9 mouse cellular contexts compared by ENCODE assay signal in the genomic region with DNA sequence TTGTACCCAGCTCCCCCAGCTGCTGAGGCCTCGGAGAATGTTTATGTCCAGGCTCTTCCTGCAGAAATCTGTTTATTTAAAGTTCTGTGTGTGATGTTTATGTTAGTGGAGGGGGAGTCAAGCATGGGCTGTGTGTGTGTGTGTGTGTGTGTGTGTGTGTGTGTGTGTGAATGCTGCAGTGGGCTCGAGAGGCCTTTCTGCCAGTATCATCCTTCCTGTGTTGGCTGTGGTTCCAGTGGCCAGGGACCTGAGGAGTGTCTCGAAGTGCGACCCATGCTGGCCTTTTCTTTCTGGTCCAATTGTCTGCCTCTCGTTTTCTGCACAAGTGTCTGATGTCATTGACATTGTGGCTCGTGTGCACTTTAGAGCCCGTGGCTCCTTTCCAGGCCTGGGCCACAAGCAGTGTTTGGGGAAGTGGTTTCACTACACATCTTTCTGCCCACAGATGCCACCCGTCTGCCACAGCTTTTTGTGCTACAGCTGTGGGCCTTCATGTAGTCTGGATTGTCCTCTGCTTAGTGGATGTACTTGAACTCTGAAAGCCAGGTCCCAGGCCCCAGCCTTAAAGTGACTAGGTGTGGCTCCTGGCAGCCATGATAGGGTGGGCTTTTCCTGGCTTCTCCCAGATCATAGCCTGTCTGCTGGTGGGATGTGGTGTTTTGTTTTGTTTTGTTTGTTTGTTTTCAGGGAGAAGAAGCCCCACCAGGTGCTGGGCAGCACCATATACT. TPM values are rescaled to one million over a fixed set of nuclear protein-coding genes. Genes with fewer than 3 reads are reported as not detected.
A peak's percentile ranks its signal among the peaks of the same experiment; 100 is the strongest.
DNase-seq lines count a peak whose midpoint lies in the region; ATAC-seq and TF ChIP-seq lines count a peak whose summit lies in the region.
"Had no signal": no experiment of that assay in that cellular context is flagged by ENCODE, and none has a peak within 500 bp of the region (broad histone marks: within the 10 kb centered on the region; RNA-seq: fewer than 3 reads in every experiment).

No protein-coding gene starts in this region.

- TF ChIP-seq CTCF in heart, adult 2 months (IDR thresholded peaks at IDR 0.05) = no peak

- H3K27me3 ChIP-seq in heart, adult 2 months (ENCODE audit: control insufficient read depth, insufficient read depth, low read length) = no peaks in the 10 kb centered on the region
- no peaks in the 10 kb centered on the region for H3K27me3 ChIP-seq in heart, embryonic 16.5 days (ENCODE audit: control insufficient read depth, insufficient read depth, low read length)
- H3K27me3 ChIP-seq in megakaryocyte, embryonic 14.5 days (replicated peaks) = no peaks in the 10 kb centered on the region
- H3K27me3 ChIP-seq: neural tube, embryonic 12.5 days had no signal

- H3K79me2 ChIP-seq in heart, adult 2 months (replicated peaks; ENCODE audit: control insufficient read depth, insufficient read depth, low read length) = peaks cover 14% of the 10 kb centered on the region

- peaks cover 4% of the 10 kb centered on the region for H3K36me3 ChIP-seq in heart, adult 2 months (ENCODE audit: control insufficient read depth, insufficient read depth, low read length)
- no peaks in the 10 kb centered on the region for H3K36me3 ChIP-seq in heart, embryonic 16.5 days (ENCODE audit: control insufficient read depth, insufficient read depth)
- H3K36me3 ChIP-seq in megakaryocyte, embryonic 14.5 days (replicated peaks; ENCODE audit: low read length) = peaks cover 67% of the 10 kb centered on the region
- H3K36me3 ChIP-seq: neural tube, embryonic 12.5 days had no signal

- peak in 1 of 2 experiments; percentile 60 for DNase-seq in heart, adult 2 months
- no peak for DNase-seq in heart, adult 9 months (ENCODE audit: low spot score in 2 of 2)
- DNase-seq in Muller cell, postnatal 12 days (ENCODE audit: inconsistent ontology term) = no peak
- DNase-seq in left cerebral cortex, adult 11 months (ENCODE audit: low spot score) = no peak
- DNase-seq in ovary, adult 18-20 months (ENCODE audit: low spot score) = no peak

- peak overlapping the region; percentile 9; the same call in 1 of the 2 replicates for H3K27ac ChIP-seq in heart, adult 2 months
- no peak overlapping the region for H3K27ac ChIP-seq in heart, embryonic 16.5 days (ENCODE audit: low read length)
- H3K27ac ChIP-seq: neural tube, embryonic 12.5 days had no signal

- H3K4me2 ChIP-seq in heart, embryonic 16.5 days (ENCODE audit: low read depth, low read length) = peak overlapping the region; percentile 1; the same call in 1 of the 2 replicates
- H3K4me2 ChIP-seq: neural tube, embryonic 12.5 days had no signal

- H3K4me3 ChIP-seq in heart, adult 2 months = no peak overlapping the region
- H3K4me3 ChIP-seq in heart, embryonic 16.5 days (ENCODE audit: low read length) = no peak overlapping the region
- peak overlapping the region; percentile 72 for H3K4me3 ChIP-seq in megakaryocyte, embryonic 14.5 days (replicated peaks)
- H3K4me3 ChIP-seq: neural tube, embryonic 12.5 days had no signal

- 9% methylated on average over 8 of the region's 8 CpGs for WGBS in heart, adult 2 months
- WGBS in heart, embryonic 16.5 days = 18% methylated on average over 8 of the region's 8 CpGs

- peaks cover 55% of the 10 kb centered on the region for H3K4me1 ChIP-seq in heart, adult 2 months (ENCODE audit: control insufficient read depth, insufficient read depth, low read length)
- H3K4me1 ChIP-seq in heart, embryonic 16.5 days (ENCODE audit: control insufficient read depth, insufficient read depth, low read length) = peaks cover 83% of the 10 kb centered on the region
- peaks cover 100% of the 10 kb centered on the region for H3K4me1 ChIP-seq in megakaryocyte, embryonic 14.5 days

- no peak overlapping the region for H3K9ac ChIP-seq in heart, adult 2 months (ENCODE audit: low read depth, low read length)
- H3K9ac ChIP-seq in heart, embryonic 16.5 days (ENCODE audit: low read length) = no peak overlapping the region
- H3K9ac ChIP-seq: neural tube, embryonic 12.5 days had no signal

- H3K9me3 ChIP-seq in heart, embryonic 16.5 days (replicated peaks; ENCODE audit: control insufficient read depth, low read length) = no peaks in the 10 kb centered on the region
- H3K9me3 ChIP-seq in megakaryocyte, embryonic 14.5 days = no peaks in the 10 kb centered on the region
- H3K9me3 ChIP-seq: neural tube, embryonic 12.5 days had no signal

- no peak for TF ChIP-seq POLR2A in heart, adult 2 months (IDR thresholded peaks at IDR 0.05; ENCODE audit: insufficient read depth, low read depth, low read length)

- intact Hi-C loops in heart, adult 2 months (cut with DNase I) = no loop called here

- ATAC-seq in CD4-positive, CD25-positive, alpha-beta regulatory T cell, adult 4 months = peak; percentile 51
- ATAC-seq in heart, embryonic 16.5 days (replicated peaks; ENCODE audit: extremely low read depth, insufficient read depth, low FRiP score) = no peak

- TF ChIP-seq EP300 in heart, adult 2 months (IDR thresholded peaks at IDR 0.05; ENCODE audit: insufficient read depth, low read depth, low read length) = no peak

RNA-seq across cellular contexts. Expression of gene Inpp5a, which starts 23.5 kb away (rescaled TPM):
- total RNA-seq in heart, adult 2 months (2021) = 100 to 1,000 TPM; 280 to 306 TPM
- polyA plus RNA-seq in heart, adult 2 months (2012; rRNA removed) = 134 and 195 TPM in 2 replicates
- polyA plus RNA-seq in CD4-positive, CD25-positive, alpha-beta regulatory T cell, adult 4 months (2017; shearing (Covaris generic)) = 10 to 100 TPM in 1 of 2 experiments, 1 to 10 TPM in 1; 8.8 to 11.7 TPM
- 47.4 and 54.8 TPM in 2 replicates for polyA plus RNA-seq in heart, embryonic 16.5 days (2015; fragmentation: Nextera tagmentation; extraction: Ambion mirVana)
- polyA plus RNA-seq in megakaryocyte, embryonic 14.5 days (2012; ENCODE audit: insufficient read depth, low replicate concordance) = 95.0 and 304 TPM in 2 replicates
